Mouse (Mus musculus): ENCODE results near the gene Olfr749. TPM values are rescaled to one million over a fixed set of nuclear protein-coding genes. Genes with fewer than 3 reads are reported as not detected.

Olfr749 gene
- not detected for polyA plus RNA-seq (2014; fragmentation: Illumina TruSeq; extraction: RNeasy Lipid Tissue Mini Kit (QIAGEN cat#74804); ENCODE audit: low read depth, low replicate concordance)

DNA sequence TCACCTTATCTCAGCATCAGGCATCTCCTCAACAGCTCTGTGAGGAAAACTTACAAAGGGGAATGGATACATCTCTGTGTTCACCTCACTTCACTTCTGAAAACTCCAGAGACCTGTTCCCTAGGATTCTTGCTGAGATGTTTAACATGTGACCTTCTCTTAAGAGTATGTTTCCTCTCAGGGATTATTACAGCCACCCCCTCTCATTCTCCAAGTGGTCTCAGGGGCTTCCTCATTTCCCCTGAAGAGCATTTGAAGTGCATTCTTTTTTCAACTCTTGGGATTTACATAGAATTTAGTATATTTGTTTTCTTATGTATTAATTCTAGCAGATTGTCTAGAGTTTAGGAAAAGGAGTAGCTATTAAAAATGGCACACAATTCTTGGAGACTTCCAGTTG lies at the start of gene Olfr749:
Gene Olfr749, minus strand, starts transcription at position 101 of the 400 bp plus-strand sequence.

DNA sequence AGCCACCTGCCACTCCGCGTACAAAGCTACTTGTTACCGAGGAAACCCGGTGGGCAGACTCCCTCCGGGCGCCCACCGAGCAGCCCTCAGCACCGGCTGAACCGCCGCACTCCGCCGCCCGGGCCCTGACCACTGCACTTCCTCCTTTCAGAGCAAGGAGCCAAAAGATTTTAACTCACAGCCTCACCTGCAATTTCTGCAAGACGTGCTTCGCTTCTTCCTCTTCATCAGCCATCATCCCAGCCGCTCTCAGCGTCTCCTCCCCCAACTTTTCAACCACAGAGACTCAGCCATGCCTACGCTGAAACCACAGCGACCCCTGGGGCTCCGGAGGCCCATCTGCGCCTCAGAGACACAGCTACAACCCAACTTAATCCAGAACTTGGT lies 40.4 kb upstream of the Olfr749 start, which contains the start of gene Ttc5:
Gene Ttc5, minus strand, starts transcription at position 269 of the 387 bp plus-strand sequence.

DNA sequence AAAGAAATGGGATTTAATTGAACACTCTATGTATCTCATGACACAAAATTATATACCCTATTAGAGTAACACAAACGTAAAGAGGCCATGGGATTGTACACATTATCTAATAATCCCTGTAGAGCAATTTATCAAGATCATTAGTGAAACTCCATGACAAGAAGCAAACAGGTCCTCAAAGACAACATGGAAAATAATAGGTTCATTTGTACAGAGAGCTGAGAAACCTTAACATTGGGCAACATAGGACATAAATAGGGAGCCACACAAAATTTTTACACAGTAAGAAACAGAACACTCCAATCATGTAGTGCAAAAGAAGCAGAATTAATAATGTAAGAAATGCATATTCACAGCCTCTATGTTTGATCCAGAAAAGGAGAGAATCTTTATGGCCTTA lies 37.8 kb downstream of the Olfr749 start, which contains the start of gene Olfr748:
Gene Olfr748, plus strand, starts transcription at position 301 of the 400 bp plus-strand sequence.

DNA sequence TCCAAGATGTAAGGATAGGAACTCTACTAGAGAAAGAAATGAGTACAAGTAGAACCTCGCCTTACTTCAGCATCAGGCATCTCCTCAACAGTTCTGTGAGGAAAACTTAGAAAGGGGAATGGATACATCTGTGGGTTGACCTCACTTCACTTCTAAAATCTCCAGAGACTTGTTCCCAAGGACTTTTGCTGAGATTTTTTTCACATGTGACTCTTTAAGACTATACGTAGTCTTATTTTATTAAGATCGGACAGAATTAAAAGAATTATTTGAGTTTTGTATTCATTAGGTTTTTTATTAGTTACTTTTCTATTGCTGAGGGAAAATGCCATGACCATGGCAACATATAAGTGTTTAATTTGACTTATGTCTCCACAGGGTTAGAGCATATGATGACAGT lies 51.8 kb downstream of the Olfr749 start, which contains the start of gene Olfr747:
Gene Olfr747, minus strand, starts transcription at position 101 of the 400 bp plus-strand sequence.

Other genes starting within 250 kb of the Olfr749 start
- gene Olfr742, start 241.5 kb downstream of the Olfr749 start, polyA plus RNA-seq (2014; fragmentation: Illumina TruSeq; extraction: RNeasy Lipid Tissue Mini Kit (QIAGEN cat#74804); ENCODE audit: low read depth, low replicate concordance), result not detected
- gene Olfr743, start 223.3 kb downstream of the Olfr749 start, polyA plus RNA-seq (2014; fragmentation: Illumina TruSeq; extraction: RNeasy Lipid Tissue Mini Kit (QIAGEN cat#74804); ENCODE audit: low read depth, low replicate concordance), result not detected
- not detected for gene Olfr744, start 130.2 kb downstream of the Olfr749 start, polyA plus RNA-seq (2014; fragmentation: Illumina TruSeq; extraction: RNeasy Lipid Tissue Mini Kit (QIAGEN cat#74804); ENCODE audit: low read depth, low replicate concordance)
- gene Olfr745, start 105.7 kb downstream of the Olfr749 start, polyA plus RNA-seq (2014; fragmentation: Illumina TruSeq; extraction: RNeasy Lipid Tissue Mini Kit (QIAGEN cat#74804); ENCODE audit: low read depth, low replicate concordance), result not detected
- not detected for gene Olfr746, start 98.0 kb downstream of the Olfr749 start, polyA plus RNA-seq (2014; fragmentation: Illumina TruSeq; extraction: RNeasy Lipid Tissue Mini Kit (QIAGEN cat#74804); ENCODE audit: low read depth, low replicate concordance)
- not detected for gene Olfr747, start 51.9 kb downstream of the Olfr749 start, polyA plus RNA-seq (2014; fragmentation: Illumina TruSeq; extraction: RNeasy Lipid Tissue Mini Kit (QIAGEN cat#74804); ENCODE audit: low read depth, low replicate concordance)
- gene Olfr748, start 37.7 kb downstream of the Olfr749 start, polyA plus RNA-seq (2014; fragmentation: Illumina TruSeq; extraction: RNeasy Lipid Tissue Mini Kit (QIAGEN cat#74804); ENCODE audit: low read depth, low replicate concordance), result not detected
- 14.7 TPM for gene Ttc5, start 40.4 kb upstream of the Olfr749 start, polyA plus RNA-seq (2014; fragmentation: Illumina TruSeq; extraction: RNeasy Lipid Tissue Mini Kit (QIAGEN cat#74804); ENCODE audit: low read depth, low replicate concordance)
- gene Ccnb1ip1, start 62.6 kb upstream of the Olfr749 start, polyA plus RNA-seq (2014; fragmentation: Illumina TruSeq; extraction: RNeasy Lipid Tissue Mini Kit (QIAGEN cat#74804); ENCODE audit: low read depth, low replicate concordance), result not detected
- gene Parp2, start 62.7 kb upstream of the Olfr749 start, polyA plus RNA-seq (2014; fragmentation: Illumina TruSeq; extraction: RNeasy Lipid Tissue Mini Kit (QIAGEN cat#74804); ENCODE audit: low read depth, low replicate concordance), result 27.9 TPM
- 11.9 TPM for gene Tep1, start 125.5 kb upstream of the Olfr749 start, polyA plus RNA-seq (2014; fragmentation: Illumina TruSeq; extraction: RNeasy Lipid Tissue Mini Kit (QIAGEN cat#74804); ENCODE audit: low read depth, low replicate concordance)
- gene Klhl33, start 152.4 kb upstream of the Olfr749 start, polyA plus RNA-seq (2014; fragmentation: Illumina TruSeq; extraction: RNeasy Lipid Tissue Mini Kit (QIAGEN cat#74804); ENCODE audit: low read depth, low replicate concordance), result 25.9 TPM
- gene Osgep, start 179.8 kb upstream of the Olfr749 start, polyA plus RNA-seq (2014; fragmentation: Illumina TruSeq; extraction: RNeasy Lipid Tissue Mini Kit (QIAGEN cat#74804); ENCODE audit: low read depth, low replicate concordance), result 91.8 TPM
- gene Apex1, start 179.9 kb upstream of the Olfr749 start, polyA plus RNA-seq (2014; fragmentation: Illumina TruSeq; extraction: RNeasy Lipid Tissue Mini Kit (QIAGEN cat#74804); ENCODE audit: low read depth, low replicate concordance), result 31.2 TPM
- gene Pip4p1, start 185.8 kb upstream of the Olfr749 start, polyA plus RNA-seq (2014; fragmentation: Illumina TruSeq; extraction: RNeasy Lipid Tissue Mini Kit (QIAGEN cat#74804); ENCODE audit: low read depth, low replicate concordance), result 27.1 TPM
- gene Pnp, start 186.0 kb upstream of the Olfr749 start, polyA plus RNA-seq (2014; fragmentation: Illumina TruSeq; extraction: RNeasy Lipid Tissue Mini Kit (QIAGEN cat#74804); ENCODE audit: low read depth, low replicate concordance), result 19.7 TPM
- gene Gm49342, start 199.4 kb upstream of the Olfr749 start, polyA plus RNA-seq (2014; fragmentation: Illumina TruSeq; extraction: RNeasy Lipid Tissue Mini Kit (QIAGEN cat#74804); ENCODE audit: low read depth, low replicate concordance), result 15.3 TPM
- gene Pnp2, start 210.9 kb upstream of the Olfr749 start, polyA plus RNA-seq (2014; fragmentation: Illumina TruSeq; extraction: RNeasy Lipid Tissue Mini Kit (QIAGEN cat#74804); ENCODE audit: low read depth, low replicate concordance), result 0.60 TPM

All from heart, adult 10 weeks (tissue).